ENCODE assay signal across 17 mouse cellular contexts in genomic region chr4:46410677-46411076, GRCm38 (mm10). TPM values are rescaled to one million over a fixed set of nuclear protein-coding genes. Genes with fewer than 3 reads are reported as not detected.
DNase-seq lines count a peak whose midpoint lies in the region; ATAC-seq and TF ChIP-seq lines count a peak whose summit lies in the region.
"Had no signal": no experiment of that assay in that cellular context is flagged by ENCODE, and none has a peak within 500 bp of the region (broad histone marks: within the 10 kb centered on the region; RNA-seq: fewer than 3 reads in every experiment).

No protein-coding gene starts in this region.

- H3K4me3 ChIP-seq in heart, embryonic 12.5 days = no peak overlapping the region
- peak overlapping the region; percentile 22 to 40 for H3K4me3 ChIP-seq in liver, embryonic 14.5 days (ENCODE audit: insufficient read depth in 1 of 2, low read depth in 2 of 2, low read length in 2 of 2)
- H3K4me3 ChIP-seq: forebrain, embryonic 13.5 days; left cerebral cortex, adult 2 months; limb, embryonic 15.5 days had no signal

- DNase-seq in heart, postnatal 14 days = no peak
- peak; percentile 15 for DNase-seq in thymus, postnatal 4 days
- DNase-seq in thymus, adult 18-20 months = no peak
- peak; percentile 87 to 92 (median 88) for DNase-seq in liver, embryonic 14.5 days (ENCODE audit: low read depth in 3 of 3, low spot score in 3 of 3)
- DNase-seq in urinary bladder, adult 2 months (ENCODE audit: low spot score) = no peak
- DNase-seq in kidney, postnatal 10 days = no peak
- DNase-seq: B cell, adult 2 months; cerebellum, adult 9-11 months; gastrocnemius, postnatal 10 days; right cerebral cortex, postnatal 4 days had no signal

- 79% methylated on average over 5 of the region's 5 CpGs for WGBS in heart, embryonic 12.5 days
- 19% methylated on average over 5 of the region's 5 CpGs for WGBS in liver, embryonic 14.5 days (ENCODE audit: insufficient replicate concordance)

- no peaks in the 10 kb centered on the region for H3K9me3 ChIP-seq in heart, embryonic 12.5 days (replicated peaks)
- no peaks in the 10 kb centered on the region for H3K9me3 ChIP-seq in liver, embryonic 14.5 days (ENCODE audit: control insufficient read depth, low read length)
- H3K9me3 ChIP-seq: forebrain, embryonic 13.5 days; limb, embryonic 15.5 days had no signal

- H3K36me3 ChIP-seq in heart, embryonic 12.5 days = no peaks in the 10 kb centered on the region
- no peaks in the 10 kb centered on the region for H3K36me3 ChIP-seq in liver, embryonic 14.5 days (replicated peaks; ENCODE audit: control insufficient read depth, insufficient read depth, low read depth)
- H3K36me3 ChIP-seq: limb, embryonic 15.5 days had no signal

- H3K27ac ChIP-seq in heart, embryonic 12.5 days (ENCODE audit: poor library complexity, severe bottlenecking) = 0 out of 2 replicates have a peak overlapping the region, but pooled peaks have one; percentile 41
- peak overlapping the region; percentile 93 for H3K27ac ChIP-seq in liver, embryonic 14.5 days
- H3K27ac ChIP-seq: forebrain, embryonic 13.5 days; left cerebral cortex, adult 2 months; limb, embryonic 15.5 days had no signal

- TF ChIP-seq EP300 in liver, embryonic 14.5 days (IDR thresholded peaks at IDR 0.05; ENCODE audit: low read depth) = peak; percentile 98

- H3K4me1 ChIP-seq in heart, embryonic 12.5 days (replicated peaks) = no peaks in the 10 kb centered on the region
- peaks cover 65 to 83% of the 10 kb centered on the region in 2 experiments for H3K4me1 ChIP-seq in liver, embryonic 14.5 days (replicated peaks; ENCODE audit: control insufficient read depth in 2 of 2, insufficient read depth in 2 of 2, low read length in 1 of 2)
- H3K4me1 ChIP-seq: forebrain, embryonic 13.5 days; limb, embryonic 15.5 days had no signal

- ATAC-seq in heart, embryonic 12.5 days (ENCODE audit: insufficient number of reproducible peaks, low FRiP score) = peak; percentile 79
- ATAC-seq in liver, embryonic 14.5 days (ENCODE audit: insufficient read depth) = peak; percentile 69
- ATAC-seq in cerebellum, adult (ENCODE audit: insufficient number of reproducible peaks, low FRiP score, low TSS enrichment) = no peak
- ATAC-seq: forebrain, embryonic 13.5 days had no signal

- H3K4me2 ChIP-seq in heart, embryonic 12.5 days = no peak overlapping the region
- peak overlapping the region; percentile 63 for H3K4me2 ChIP-seq in liver, embryonic 14.5 days (ENCODE audit: low read depth)
- H3K4me2 ChIP-seq: forebrain, embryonic 13.5 days; limb, embryonic 15.5 days had no signal

- H3K27me3 ChIP-seq in heart, embryonic 12.5 days (replicated peaks) = no peaks in the 10 kb centered on the region; the same call in 1 of the 2 replicates
- no peaks in the 10 kb centered on the region for H3K27me3 ChIP-seq in liver, embryonic 14.5 days (ENCODE audit: control insufficient read depth, insufficient read depth, low read length)
- H3K27me3 ChIP-seq: forebrain, embryonic 13.5 days; limb, embryonic 15.5 days had no signal

- TF ChIP-seq CTCF in liver, embryonic 14.5 days (IDR thresholded peaks at IDR 0.05; ENCODE audit: low read depth) = no peak

- intact Hi-C loops in heart, postnatal 14 days (cut with DNase I) = no loop called here

- H3K9ac ChIP-seq in heart, embryonic 12.5 days = no peak overlapping the region
- peak overlapping the region; percentile 62 for H3K9ac ChIP-seq in liver, embryonic 14.5 days (replicated peaks)
- H3K9ac ChIP-seq: forebrain, embryonic 13.5 days; limb, embryonic 15.5 days had no signal

RNA-seq across cellular contexts. Expression of gene Hemgn, which starts 2.6 kb away (rescaled TPM):
- polyA plus RNA-seq in heart, embryonic 12.5 days (2016; fragmentation: Nextera tagmentation; extraction: Ambion mirVana) = 9.7 and 12.4 TPM in 2 replicates
- total RNA-seq in heart, postnatal 14 days (2021) = under 1 TPM; 0.54 to 0.60 TPM
- 191 and 274 TPM in 2 replicates for polyA plus RNA-seq in liver, embryonic 14.5 days (2012; rRNA removed)
- polyA plus RNA-seq in liver, embryonic 14.5 days (2014; fragmentation: Nextera tagmentation; extraction: Ambion mirVana) = 293 and 315 TPM in 2 replicates
- polyA plus RNA-seq in urinary bladder, adult 2 months (2012; rRNA removed) = 0.06 and 0.07 TPM in 2 replicates
- total RNA-seq: ES-E14; left cerebral cortex, adult 2 months had no signal
- polyA plus RNA-seq: macrophage had no signal

RNA-seq across cellular contexts. Expression of gene Trmo, which starts 21.4 kb away (rescaled TPM):
- polyA plus RNA-seq in heart, embryonic 12.5 days (2016; fragmentation: Nextera tagmentation; extraction: Ambion mirVana) = 8.3 and 8.7 TPM in 2 replicates
- 1 to 10 TPM; 4.3 to 4.8 TPM for total RNA-seq in heart, postnatal 14 days (2021)
- 13.9 and 16.1 TPM in 2 replicates for polyA plus RNA-seq in liver, embryonic 14.5 days (2012; rRNA removed)
- polyA plus RNA-seq in liver, embryonic 14.5 days (2014; fragmentation: Nextera tagmentation; extraction: Ambion mirVana) = 8.2 and 11.6 TPM in 2 replicates
- polyA plus RNA-seq in urinary bladder, adult 2 months (2012; rRNA removed) = 4.7 and 6.3 TPM in 2 replicates

RNA-seq across cellular contexts. Expression of gene Anp32b, which starts 40.0 kb away (rescaled TPM):
- polyA plus RNA-seq in heart, embryonic 12.5 days (2016; fragmentation: Nextera tagmentation; extraction: Ambion mirVana) = 209 and 214 TPM in 2 replicates
- 10 to 100 TPM; 58.1 to 66.6 TPM for total RNA-seq in heart, postnatal 14 days (2021)
- 60.1 and 171 TPM in 2 replicates for polyA plus RNA-seq in liver, embryonic 14.5 days (2012; rRNA removed)
- polyA plus RNA-seq in liver, embryonic 14.5 days (2014; fragmentation: Nextera tagmentation; extraction: Ambion mirVana) = 351 and 427 TPM in 2 replicates
- 26.7 and 71.9 TPM in 2 replicates for polyA plus RNA-seq in urinary bladder, adult 2 months (2012; rRNA removed)

Comparison
In these comparisons a context has a peak if more than half of its experiments do, and no peak if none do; other contexts are left out.
1. DNase-seq: peak in thymus, postnatal 4 days (single experiment) and liver, embryonic 14.5 days (3 of 3); none in heart, postnatal 14 days (0 of 2), thymus, adult 18-20 months (0 of 2), urinary bladder, adult 2 months (single experiment) and kidney, postnatal 10 days (single experiment).
2. RNA of gene Hemgn, which starts 2.6 kb away (polyA plus RNA-seq): 191 to 315 TPM in liver, embryonic 14.5 days; 9.7 to 12.4 TPM in heart, embryonic 12.5 days and 0.06 to 0.07 TPM in urinary bladder, adult 2 months; every median in the first group is over 10 times any median in the second.